Mouse (Mus musculus) mature B cell (primary cell): ENCODE results near the gene Cmah.
"Not testable (repeated sequence)": the region's sequence is repeated elsewhere in the genome, so short reads cannot be mapped to it uniquely, and the experiment has no call there.

Source experiments
- in situ Hi-C: fragments of 300-500 bp; cut with MboI; formaldehyde crosslinking; loops from 2 replicates; pipeline ENCODE4 v1.14.3; 2019

The Cmah gene

DNA sequence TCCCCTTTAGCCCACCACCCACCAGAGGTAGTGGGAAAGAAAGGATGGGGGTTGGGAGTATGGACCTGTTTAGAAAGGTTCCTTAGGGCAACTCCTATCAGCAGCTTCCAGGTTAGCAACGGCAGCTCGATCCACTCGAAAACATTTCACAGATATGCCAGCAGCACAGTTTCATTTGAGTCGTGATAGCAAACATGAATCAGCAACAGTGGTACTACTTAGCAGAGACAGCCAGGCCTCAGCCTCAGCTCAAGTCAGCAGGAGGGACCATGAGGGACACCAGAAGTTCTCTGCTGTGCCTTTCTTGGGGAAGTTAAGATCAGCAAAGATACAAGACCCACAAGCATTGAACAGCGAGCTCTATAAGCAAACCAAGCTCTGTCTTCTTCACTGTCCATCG, 13.3 kb downstream of the Cmah start:
- in situ Hi-C loops: loop anchor here (5.0 kb wide), 1 partner anchor 62 kb away; no protein-coding TSS in a partner anchor

DNA sequence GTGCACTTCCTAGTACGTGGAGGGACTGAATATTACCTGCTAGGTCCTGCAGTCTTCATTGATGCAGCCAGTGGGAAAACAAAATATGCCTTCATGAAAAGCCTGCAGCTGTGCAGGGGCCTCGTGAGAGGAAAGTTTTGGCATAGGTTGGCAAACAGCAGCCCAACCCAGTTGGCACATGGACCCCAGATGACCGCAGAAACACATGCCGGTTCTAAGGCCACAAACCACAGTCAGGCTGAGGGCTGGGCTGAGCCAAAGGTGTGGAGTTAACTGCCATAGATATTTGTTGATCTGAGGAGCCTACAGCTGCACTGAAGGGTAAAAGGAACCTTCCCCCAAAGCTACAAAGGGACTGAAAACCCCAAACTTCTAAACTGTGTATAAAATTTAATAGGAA, 14.9 kb downstream of the Cmah start:
- in situ Hi-C loops: loop anchor here (5.0 kb wide), 1 partner anchor 60 kb away; no protein-coding TSS in a partner anchor

DNA sequence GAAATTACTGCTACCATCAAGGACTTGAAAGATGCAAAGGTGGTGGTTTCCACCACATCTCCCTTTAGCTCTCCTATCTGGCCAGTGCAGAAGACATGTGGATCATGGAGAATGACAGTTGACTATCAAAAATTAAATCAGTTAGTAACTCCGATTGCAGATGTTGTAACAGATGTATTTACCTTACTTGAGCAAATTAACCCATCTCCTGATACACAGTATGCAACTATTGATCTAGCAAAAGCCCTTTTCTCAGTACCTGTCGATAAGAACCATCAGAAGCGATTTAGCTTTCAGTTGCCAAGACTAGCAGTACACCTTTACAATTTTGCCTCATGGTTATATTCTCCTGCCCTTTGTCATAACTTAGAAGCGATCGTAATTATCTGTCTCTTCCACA, 25.8 kb downstream of the Cmah start:
- in situ Hi-C loops: no loop called here

DNA sequence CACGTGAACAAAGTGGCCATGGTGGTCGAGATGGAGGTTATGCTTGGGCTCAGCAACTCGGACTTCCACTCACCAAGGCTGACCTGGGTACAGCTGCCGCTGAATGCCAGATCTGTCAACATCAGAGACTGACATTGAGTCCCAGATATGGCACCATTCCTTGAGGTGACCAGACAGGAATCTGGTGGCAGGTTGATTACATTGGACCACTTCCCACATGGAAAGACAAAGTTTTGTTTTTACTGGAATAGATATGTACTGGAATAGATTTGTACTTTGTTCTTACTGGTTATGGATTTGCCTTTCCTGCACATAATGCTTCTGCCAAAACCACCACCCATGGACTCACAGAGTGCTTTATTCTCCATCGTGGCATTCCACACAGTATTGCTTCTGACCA, 27.5 kb downstream of the Cmah start:
- in situ Hi-C loops: no loop called here

DNA sequence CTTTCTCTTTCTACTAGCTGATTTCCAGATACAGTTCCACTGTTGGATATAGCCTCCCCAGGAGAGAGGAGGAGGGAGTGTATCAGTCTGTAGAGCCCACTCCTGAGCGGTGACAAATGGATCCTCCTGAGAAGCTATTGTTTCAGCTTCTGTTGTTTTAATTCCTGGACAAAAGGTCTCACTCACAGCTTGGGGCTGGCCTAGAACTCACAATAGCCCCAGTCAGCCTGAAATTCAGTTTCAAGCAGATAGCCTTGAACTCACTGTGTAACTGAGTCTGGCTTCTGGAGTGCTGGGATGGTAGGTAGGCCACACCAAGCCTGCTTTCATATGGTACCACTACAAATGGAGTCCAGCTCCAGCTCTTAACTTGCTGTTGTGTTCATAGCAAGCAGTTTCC, 32.0 kb downstream of the Cmah start:
- in situ Hi-C loops: no loop called here

DNA sequence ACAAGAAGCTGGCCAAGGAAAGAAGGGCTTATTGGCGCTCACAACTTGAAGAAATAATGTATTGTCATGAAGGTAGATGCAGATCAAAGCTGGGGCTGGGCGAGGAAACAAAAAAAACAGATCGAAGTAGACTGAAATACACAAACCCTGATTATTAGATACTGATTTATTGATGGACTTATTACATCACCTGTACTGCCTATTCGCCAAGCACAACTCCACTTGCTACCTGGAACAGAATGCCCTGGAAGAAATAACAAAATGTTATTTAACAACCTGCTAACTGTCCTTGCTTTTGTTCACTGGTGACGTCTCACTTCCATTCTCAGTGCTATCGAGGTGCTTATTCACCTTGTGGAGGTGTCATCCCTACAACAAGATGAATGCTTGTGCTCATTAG, 38.0 kb downstream of the Cmah start:
- in situ Hi-C loops: no loop called here

DNA sequence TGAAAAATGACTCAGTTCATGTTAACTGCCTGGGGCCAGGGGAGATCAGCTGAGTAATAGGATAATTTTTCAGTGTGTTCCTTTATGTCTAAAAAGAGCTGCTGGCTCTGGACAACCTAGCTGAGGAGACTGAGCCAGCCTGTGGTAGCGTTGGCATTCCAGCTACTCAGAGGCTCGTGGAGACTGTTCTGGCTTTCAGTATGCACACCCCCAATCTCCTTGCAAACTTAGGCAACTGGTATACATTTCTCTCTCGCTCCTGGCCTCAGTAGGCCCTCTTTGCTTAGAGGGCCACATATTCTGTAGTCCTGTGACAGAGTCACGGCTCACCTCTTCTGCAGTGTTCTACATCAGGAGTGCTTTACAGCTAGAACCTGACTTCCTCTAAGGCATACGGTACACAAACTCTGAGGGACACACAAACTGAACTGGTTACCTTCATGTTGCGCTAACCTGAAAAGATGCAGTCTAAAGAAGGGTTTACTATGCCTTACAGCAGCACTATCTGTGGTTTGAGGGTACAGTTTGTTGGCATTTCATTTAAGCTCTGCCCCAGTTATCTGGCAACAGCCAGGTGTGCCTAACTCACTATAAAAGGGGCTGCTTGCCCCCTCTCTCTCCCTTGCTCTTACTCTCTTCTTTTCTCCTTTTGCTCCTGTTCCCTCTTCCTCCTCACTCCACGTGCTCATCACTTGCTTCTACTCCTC, 45.8 kb downstream of the Cmah start:
- in situ Hi-C loops: no loop called here

DNA sequence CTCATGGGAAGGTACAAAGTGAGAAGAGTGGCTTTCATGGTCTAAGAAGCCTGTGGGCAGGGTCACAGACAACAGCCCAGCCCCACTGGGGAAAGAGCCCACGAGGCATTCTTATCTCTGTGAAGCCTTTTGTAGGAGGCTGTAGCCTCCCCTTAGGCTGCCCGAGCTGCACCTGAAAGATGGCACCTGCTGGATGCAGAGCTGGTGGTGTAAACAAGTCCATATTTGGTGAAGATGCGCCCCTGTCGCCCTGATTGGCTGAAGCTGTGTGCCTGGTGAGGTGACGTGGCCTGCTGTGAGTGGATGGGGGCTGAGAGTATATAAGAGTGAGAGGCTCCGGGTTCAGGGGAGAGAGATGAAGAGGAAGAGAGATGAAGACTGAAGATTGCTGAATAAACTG, 47.4 kb downstream of the Cmah start:
- in situ Hi-C loops: not testable (repeated sequence)

DNA sequence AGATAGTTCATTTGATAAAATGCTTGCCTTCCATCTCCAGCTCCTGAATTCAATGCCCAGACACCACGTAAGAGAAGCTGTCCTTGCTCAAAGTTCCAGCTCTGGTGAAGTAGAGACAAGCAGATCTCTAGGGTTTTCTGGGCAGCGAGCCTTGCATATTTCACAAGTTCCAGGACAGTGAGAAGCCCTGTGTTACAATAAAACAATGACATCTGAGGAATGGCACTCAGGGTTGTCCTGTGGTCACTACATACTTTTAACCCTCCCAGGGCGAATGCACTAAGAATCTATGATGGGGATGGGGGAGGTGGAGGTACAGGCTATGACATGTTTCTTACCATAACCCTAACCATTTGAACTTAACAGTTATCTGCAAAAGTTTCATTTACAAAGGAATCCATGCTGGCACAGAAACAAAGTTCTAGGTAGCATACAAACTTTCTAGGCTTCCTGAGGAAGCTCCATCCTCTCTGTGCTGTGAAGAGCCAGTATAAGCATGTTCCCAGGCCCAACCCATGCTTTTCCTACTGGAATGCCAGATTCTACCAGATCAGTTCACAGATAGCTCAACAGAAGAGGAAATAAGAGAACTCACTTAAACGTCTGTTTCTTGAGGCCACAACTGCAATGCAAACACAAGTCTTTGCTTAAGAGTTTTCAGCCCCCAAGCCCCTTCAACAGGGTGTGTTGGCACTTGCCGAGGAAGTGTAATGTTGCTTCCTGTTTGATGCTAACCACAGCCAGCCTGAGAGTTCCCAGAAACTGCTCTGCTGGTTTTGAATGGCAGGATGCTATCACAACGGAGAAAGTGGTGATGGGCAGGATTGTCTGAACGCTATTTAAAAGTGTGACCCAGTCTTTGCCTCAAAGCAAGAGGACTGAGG, 48.4 kb downstream of the Cmah start:
- in situ Hi-C loops: no loop called here

DNA sequence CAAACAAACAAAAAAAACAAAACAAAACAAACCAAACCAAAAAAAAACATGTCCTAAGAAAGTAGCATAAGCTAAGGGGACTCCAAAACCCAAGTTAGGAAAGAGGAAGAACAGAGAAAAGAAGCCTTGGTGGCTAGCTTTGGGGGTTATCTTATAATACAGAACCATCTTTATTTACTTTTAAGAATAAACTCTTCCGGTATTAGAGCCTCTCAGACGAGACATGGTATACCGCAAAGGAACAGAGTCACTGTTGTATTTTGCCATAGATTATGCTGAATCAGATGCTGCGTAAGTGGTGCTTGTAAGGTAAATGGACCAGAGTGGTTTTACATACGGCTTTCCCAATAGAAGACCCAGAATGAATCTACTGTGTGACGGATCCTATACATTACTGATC, 53.5 kb downstream of the Cmah start:
- in situ Hi-C loops: no loop called here

DNA sequence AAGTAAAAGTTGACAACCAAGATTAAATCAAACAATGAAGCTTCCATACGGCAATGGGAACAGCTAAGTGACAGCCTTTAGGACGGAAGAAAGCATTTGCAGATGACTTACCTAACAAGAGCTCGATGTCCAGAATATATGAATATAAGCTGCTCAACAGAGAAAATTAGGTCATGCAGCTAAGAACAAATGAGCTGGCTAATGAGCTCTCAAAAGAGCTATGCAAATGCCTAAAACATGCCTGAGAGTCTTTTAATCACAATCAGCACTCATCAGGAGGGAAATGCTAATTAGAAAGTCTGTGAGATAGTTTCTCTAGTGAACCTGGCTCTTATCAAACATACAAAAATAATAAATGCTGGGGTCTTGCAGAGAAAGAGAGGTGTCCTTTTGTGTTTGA, 56.7 kb downstream of the Cmah start:
- in situ Hi-C loops: no loop called here

DNA sequence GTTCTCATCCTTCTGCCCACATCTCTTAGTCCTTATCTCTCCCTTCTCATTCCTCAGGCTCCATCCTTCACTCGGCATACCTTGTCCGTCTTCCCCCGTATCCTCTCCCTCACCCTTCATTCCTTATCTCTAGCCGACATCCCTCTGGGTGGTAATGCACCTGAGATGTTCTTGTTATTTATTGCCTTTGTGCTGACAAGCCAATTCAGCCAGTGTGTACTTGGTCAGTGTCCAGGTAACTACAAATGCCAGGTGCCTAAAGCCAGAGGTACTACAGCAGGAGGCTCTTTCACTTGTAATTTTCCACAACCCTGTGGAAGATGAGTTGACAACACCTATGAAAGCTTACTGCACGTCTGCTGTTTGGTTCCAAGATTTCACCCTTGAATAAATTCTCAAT, 64.7 kb downstream of the Cmah start:
- in situ Hi-C loops: no loop called here

DNA sequence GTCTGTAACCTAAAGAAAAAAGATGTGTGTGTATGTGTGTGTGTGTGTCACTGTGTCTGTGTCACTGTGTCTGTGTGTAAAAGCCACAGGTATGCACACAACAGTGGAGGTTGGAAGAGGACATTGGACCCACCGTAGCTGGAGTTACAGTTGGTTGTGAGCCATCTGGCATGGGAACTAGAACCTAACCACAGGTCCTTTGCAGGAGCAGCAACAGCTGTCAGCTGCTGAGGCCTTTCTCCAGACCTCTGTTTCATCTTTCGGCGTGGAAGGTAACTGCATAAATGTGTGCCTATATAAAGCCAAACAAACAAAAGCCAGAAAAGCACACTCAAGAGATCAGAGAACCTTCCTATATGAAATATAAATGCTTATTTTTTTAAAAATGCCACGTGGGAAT, 65.5 kb downstream of the Cmah start:
- in situ Hi-C loops: no loop called here

DNA sequence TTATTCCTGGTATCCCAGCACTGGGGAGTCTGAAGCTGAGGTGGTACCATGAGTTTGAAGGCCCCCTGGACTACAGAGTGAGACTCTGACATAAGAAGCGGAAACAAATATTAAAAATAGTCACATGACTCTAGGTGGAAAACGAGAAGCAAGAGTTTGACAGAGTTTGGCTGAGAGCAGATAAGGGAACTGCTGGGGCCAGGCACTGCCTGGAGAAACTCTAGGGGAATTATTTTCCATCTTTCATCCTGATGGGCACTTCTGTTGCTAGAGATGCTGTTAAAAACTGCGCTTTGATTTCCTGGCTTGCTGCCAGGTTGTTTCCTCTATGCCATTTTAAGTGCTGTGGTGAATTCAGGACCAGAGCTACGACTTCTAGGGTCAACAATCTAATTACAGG, 65.9 kb downstream of the Cmah start:
- in situ Hi-C loops: no loop called here

DNA sequence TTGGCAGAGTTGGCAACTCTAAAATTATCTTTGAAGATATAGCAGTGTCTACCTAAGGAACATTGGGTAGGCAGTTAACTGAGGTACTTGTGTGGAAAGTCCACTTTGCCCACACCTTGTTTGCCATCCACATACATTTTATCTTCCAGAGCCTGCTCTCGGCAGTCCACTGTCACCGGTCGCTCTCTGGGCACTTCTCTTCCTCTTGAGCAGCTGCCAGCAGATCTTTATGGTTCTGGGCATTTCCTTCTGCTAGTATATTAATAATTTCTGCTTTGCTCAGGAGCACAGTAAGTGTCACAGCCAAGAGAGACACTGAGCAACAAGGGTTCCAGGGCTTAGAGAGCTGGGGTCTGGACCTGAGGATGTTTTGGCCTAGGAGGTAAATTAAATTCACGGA, 68.6 kb downstream of the Cmah start:
- in situ Hi-C loops: no loop called here

DNA sequence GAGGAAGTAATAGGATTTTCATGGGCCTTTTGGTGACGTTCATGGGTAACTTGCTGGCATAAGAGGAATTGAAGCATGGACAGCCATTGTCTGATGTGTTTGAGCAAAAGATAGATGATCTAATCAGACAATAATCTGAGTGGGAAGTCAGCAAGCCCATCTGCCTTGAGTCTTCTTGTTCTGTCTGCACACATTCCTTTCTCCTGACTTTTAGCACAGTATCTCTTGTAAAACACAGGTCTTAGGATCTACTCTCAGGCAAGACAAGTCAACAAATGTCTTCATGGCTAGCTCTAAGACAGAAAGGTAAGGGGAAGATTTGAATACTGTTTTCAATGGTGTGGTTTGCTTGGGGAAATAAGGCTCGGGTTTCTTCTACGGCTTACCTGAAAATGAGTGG, 70.0 kb downstream of the Cmah start:
- in situ Hi-C loops: no loop called here

DNA sequence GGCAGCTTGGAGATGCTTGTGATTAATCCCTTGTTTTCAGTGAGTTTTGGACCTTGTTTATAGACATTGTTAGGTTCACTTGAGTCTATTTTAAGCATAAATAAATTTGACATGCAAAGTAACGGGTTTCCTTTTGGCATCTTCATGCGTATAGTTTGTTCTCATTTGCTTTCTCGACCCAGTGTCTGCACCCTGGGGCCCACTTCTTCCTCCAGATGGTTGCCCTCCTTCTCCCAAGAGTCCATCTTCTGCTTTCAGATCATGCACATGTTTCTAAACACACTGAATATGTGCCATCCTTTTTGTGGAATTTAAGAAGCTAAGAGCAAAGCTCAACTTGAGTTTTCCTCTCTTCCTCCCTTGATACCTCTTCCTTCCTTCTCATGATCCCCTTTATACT, 71.3 kb downstream of the Cmah start:
- in situ Hi-C loops: no loop called here

DNA sequence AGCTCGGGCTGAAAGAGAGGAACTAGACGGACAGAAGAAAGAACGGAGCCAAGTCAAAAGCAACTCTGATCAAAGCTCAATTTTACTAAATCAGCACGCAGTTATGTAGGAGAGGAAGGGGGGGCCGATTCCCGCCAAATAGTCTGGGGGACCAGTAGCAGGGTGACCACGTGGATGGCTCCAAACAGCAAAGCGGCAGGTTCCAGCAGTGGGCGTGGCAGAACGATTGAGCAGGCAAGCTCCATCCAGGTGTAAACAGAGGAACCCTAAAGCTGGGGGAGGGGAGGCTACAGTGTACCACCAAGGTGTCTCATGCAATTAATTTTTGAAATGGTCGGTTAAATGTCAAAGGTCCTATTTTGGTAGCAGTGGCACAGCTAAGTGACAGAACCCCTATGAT, 74.6 kb downstream of the Cmah start:
- in situ Hi-C loops: loop anchor here (5.0 kb wide), 1 partner anchor 60 kb away; no protein-coding TSS in a partner anchor

DNA sequence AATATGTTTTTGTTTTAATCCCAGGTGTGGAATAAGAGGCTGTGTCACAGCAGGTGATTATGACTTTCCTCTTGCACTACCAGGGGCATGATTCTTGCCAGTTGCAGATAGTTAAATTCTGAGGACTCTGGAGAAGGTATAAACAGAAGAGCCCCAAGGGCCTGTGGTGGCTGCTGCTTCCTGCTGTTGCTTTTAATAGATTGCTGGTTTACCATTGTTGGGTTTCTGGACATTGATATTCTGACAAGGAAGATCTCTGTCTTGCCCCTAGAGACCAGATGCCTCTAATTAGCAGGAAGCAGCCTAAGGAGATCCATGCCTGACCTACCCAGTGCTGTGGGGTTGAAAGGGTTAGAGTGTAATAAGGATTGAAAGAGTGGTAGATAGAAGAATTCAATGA, 75.8 kb downstream of the Cmah start:
- in situ Hi-C loops: loop anchor here (5.0 kb wide), 1 partner anchor 61 kb away; no protein-coding TSS in a partner anchor

DNA sequence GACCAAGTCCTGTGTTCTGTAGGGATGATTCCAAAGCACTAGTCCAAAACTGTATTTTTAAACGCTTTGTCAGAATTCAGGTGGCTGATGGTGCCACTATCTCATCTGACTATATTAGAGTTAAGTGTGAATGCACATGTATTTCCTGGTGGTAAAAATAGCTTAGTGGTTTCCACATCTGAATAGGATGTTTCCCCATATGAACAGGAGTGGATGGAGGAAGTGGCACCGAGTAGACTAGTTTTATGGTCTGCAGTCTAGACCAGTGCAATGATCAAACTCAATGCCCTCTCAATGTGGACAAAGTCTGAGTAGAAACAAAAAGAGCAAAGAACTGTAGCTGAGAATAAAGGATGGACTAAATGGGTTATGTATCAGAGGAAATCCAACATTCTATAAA, 79.6 kb downstream of the Cmah start:
- in situ Hi-C loops: no loop called here

DNA sequence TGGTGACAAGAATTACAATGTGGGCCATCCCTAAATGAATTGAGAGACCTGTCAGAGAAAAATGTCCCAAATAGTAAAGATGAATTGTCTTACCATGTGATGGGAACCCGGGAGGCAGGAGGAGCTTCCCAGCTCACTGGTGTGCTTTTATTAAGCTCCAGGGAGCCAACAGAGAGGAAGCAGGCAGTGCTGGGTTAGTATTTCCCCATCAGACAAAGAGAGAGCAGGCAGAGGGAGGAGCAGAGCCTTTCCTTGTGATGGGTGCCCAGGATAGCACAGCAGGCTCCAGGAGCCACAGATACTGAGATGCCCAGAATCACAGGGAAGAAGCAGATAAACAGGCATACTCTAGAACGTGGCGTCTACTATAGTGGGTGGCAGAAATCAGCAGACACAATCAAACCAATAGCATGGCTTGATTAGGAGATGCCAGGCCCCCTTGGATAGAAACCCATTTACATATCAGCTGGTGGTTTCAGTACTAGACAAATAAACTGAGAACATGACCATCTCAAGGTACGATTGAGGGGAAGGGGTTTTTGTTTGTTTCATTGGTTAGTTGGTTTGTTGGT, 87.5 kb downstream of the Cmah start:
- in situ Hi-C loops: no loop called here

DNA sequence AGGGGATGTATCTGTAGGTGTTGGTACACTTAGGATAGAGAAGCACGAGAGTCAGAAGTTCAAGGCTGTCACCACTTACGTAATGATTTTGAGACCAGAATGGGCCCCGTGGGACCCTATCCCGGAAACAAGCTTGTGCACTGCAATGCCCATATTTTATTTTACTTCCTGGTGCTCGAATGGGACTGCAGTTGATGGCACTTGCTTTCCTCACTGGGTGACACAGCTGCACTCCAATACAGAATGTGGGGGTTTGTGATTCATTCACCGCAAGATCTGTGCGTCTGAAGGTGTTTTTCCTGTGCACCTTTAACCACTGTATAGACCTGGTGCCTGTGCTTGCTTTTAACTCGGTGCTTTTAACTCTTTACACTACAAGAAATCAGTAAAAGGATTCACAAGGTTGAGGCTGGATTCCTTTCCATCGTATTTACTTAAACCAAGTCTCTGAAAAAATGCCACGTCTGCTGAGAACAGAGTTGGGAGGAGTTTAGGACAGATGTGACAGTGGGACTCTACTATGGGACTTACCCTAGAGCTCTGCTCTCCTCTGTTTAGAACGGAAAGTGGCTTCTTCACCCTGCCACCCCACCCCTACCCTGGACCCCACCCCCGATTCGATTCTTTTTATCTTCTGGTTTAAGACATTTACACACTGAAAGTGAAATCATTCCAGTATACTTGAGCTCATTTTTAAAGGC, 88.5 kb downstream of the Cmah start:
- in situ Hi-C loops: no loop called here
